ENCODE assay signal across 8 mouse cellular contexts in genomic region chr19:46148372-46148760, GRCm38 (mm10). TPM values are rescaled to one million over a fixed set of nuclear protein-coding genes. Genes with fewer than 3 reads are reported as not detected.
DNase-seq lines count a peak whose midpoint lies in the region; ATAC-seq and TF ChIP-seq lines count a peak whose summit lies in the region.

No protein-coding gene starts in this region.

- ATAC-seq in hindbrain, embryonic 15.5 days (ENCODE audit: low FRiP score, low read depth), result peak; percentile 35; the same call in 1 of the 2 replicates
- ATAC-seq in midbrain, embryonic 12.5 days (ENCODE audit: low FRiP score, low read depth), result peak; percentile 39
- no peak for ATAC-seq in erythroid progenitor cell, adult 5-6 weeks (replicated peaks; ENCODE audit: low FRiP score, poor library complexity, severe bottlenecking)

- TF ChIP-seq CTCF in MEL (IDR thresholded peaks at IDR 0.05 in 2 of 3, conservative IDR thresholded peaks at IDR 0.05 in 1 of 3; ENCODE audit: control insufficient read depth in 1 of 3, insufficient read depth in 1 of 3, low read depth in 2 of 3, low read length in 3 of 3, poor library complexity in 1 of 3, severe bottlenecking in 1 of 3), result no peak
- no peak for TF ChIP-seq CTCF in small intestine, adult 2 months (IDR thresholded peaks at IDR 0.05; ENCODE audit: extremely low read depth, insufficient read length, insufficient replicate concordance, low read depth, low read length)

- no peak for TF ChIP-seq POLR2A in MEL (IDR thresholded peaks at IDR 0.05; ENCODE audit: control insufficient read depth in 1 of 2, insufficient read depth in 1 of 2, low read depth in 1 of 2, low read length in 2 of 2, poor library complexity in 1 of 2)
- TF ChIP-seq POLR2A in small intestine, adult 2 months (IDR thresholded peaks at IDR 0.05; ENCODE audit: low read depth, low read length), result no peak

- peak; percentile 97 for DNase-seq in MEL (ENCODE audit: low read depth, low spot score)
- peak; percentile 92 for DNase-seq in gastrocnemius, adult 18-20 months (ENCODE audit: low spot score)
- DNase-seq in limb, embryonic 10.5 days (ENCODE audit: low spot score), result peak; percentile 92

- no peak for TF ChIP-seq RAD21 in MEL (IDR thresholded peaks at IDR 0.05; ENCODE audit: low read depth, low read length)

- peaks cover 10% of the 10 kb centered on the region for H3K79me2 ChIP-seq in MEL (ENCODE audit: control insufficient read depth, insufficient read depth, low read length, poor library complexity)

- H3K4me3 ChIP-seq in MEL (ENCODE audit: control insufficient read depth in 1 of 2, insufficient read depth in 1 of 2, low read depth in 2 of 2, low read length in 2 of 2), result peak overlapping the region; percentile 66 to 77
- peak overlapping the region; percentile 51 for H3K4me3 ChIP-seq in brown adipose tissue, adult 24 weeks (ENCODE audit: insufficient read depth, low read depth, low read length)
- H3K4me3 ChIP-seq in hindbrain, embryonic 15.5 days, result peak overlapping the region; percentile 53
- peak overlapping the region; percentile 69 for H3K4me3 ChIP-seq in limb, embryonic 10.5 days
- peak overlapping the region; percentile 52 for H3K4me3 ChIP-seq in midbrain, embryonic 12.5 days
- peak overlapping the region; percentile 58 for H3K4me3 ChIP-seq in small intestine, adult 2 months (ENCODE audit: low read depth, low read length)

- H3K27ac ChIP-seq in MEL (ENCODE audit: control insufficient read depth, low read depth, low read length), result no peak overlapping the region
- H3K27ac ChIP-seq in brown adipose tissue, adult 24 weeks (replicated peaks; ENCODE audit: low read depth, low read length), result no peak overlapping the region
- H3K27ac ChIP-seq in hindbrain, embryonic 15.5 days (replicated peaks), result no peak overlapping the region
- H3K27ac ChIP-seq in limb, embryonic 10.5 days, result peak overlapping the region; percentile 46; the same call in 1 of the 2 replicates
- H3K27ac ChIP-seq in midbrain, embryonic 12.5 days (replicated peaks), result no peak overlapping the region
- no peak overlapping the region for H3K27ac ChIP-seq in small intestine, adult 2 months (ENCODE audit: insufficient read depth, low read depth, low read length)

- H3K4me1 ChIP-seq in MEL (ENCODE audit: control insufficient read depth in 1 of 2, insufficient read depth in 2 of 2, low read length in 2 of 2), result peaks cover 0 to 7% of the 10 kb centered on the region in 2 experiments
- peaks cover 2% of the 10 kb centered on the region; the same call in 1 of the 2 replicates for H3K4me1 ChIP-seq in brown adipose tissue, adult 24 weeks (ENCODE audit: control insufficient read depth, insufficient read depth, insufficient read length, low read length)
- peaks cover 26% of the 10 kb centered on the region for H3K4me1 ChIP-seq in hindbrain, embryonic 15.5 days (replicated peaks)
- peaks cover 38% of the 10 kb centered on the region for H3K4me1 ChIP-seq in limb, embryonic 10.5 days
- peaks cover 21% of the 10 kb centered on the region for H3K4me1 ChIP-seq in midbrain, embryonic 12.5 days
- H3K4me1 ChIP-seq in small intestine, adult 2 months (ENCODE audit: control insufficient read depth, insufficient read depth, insufficient read length, low read length), result peaks cover 12% of the 10 kb centered on the region

- peak overlapping the region; percentile 99 for H3K4me2 ChIP-seq in hindbrain, embryonic 15.5 days
- H3K4me2 ChIP-seq in midbrain, embryonic 12.5 days (replicated peaks), result peak overlapping the region; percentile 87

- H3K9me3 ChIP-seq in MEL (replicated peaks; ENCODE audit: insufficient read depth, low read length), result no peaks in the 10 kb centered on the region
- no peaks in the 10 kb centered on the region for H3K9me3 ChIP-seq in hindbrain, embryonic 15.5 days
- H3K9me3 ChIP-seq in limb, embryonic 10.5 days (replicated peaks), result no peaks in the 10 kb centered on the region
- H3K9me3 ChIP-seq in midbrain, embryonic 12.5 days, result no peaks in the 10 kb centered on the region

- 0% methylated on average over 24 of the region's 27 CpGs for WGBS in hindbrain, embryonic 15.5 days
- WGBS in limb, embryonic 10.5 days, result under 1% methylated on average over 26 of the region's 27 CpGs
- WGBS in midbrain, embryonic 12.5 days, result under 1% methylated on average over 25 of the region's 27 CpGs
- WGBS in small intestine, adult 2 months, result under 1% methylated on average over 26 of the region's 27 CpGs

- H3K9ac ChIP-seq in MEL (ENCODE audit: control insufficient read depth, low read depth, low read length, poor library complexity, severe bottlenecking), result peak overlapping the region; percentile 46
- H3K9ac ChIP-seq in hindbrain, embryonic 15.5 days, result peak overlapping the region; percentile 27
- 0 out of 2 replicates have a peak overlapping the region, but pooled peaks have one; percentile 42 for H3K9ac ChIP-seq in midbrain, embryonic 12.5 days (replicated peaks)

- peaks cover 0 to 6% of the 10 kb centered on the region in 2 experiments; a peak in 2 of 4 replicates for H3K36me3 ChIP-seq in MEL (ENCODE audit: control insufficient read depth in 1 of 2, insufficient read depth in 2 of 2, low read length in 2 of 2)
- H3K36me3 ChIP-seq in hindbrain, embryonic 15.5 days, result no peaks in the 10 kb centered on the region
- no peaks in the 10 kb centered on the region for H3K36me3 ChIP-seq in limb, embryonic 10.5 days
- H3K36me3 ChIP-seq in midbrain, embryonic 12.5 days, result no peaks in the 10 kb centered on the region
- H3K36me3 ChIP-seq in small intestine, adult 2 months (ENCODE audit: control insufficient read depth, insufficient read depth, low read length), result no peaks in the 10 kb centered on the region

- H3K27me3 ChIP-seq in MEL (ENCODE audit: control insufficient read depth in 1 of 2, insufficient read depth in 2 of 2, low read length in 2 of 2), result peaks cover 4 to 10% of the 10 kb centered on the region in 2 experiments
- H3K27me3 ChIP-seq in hindbrain, embryonic 15.5 days, result peaks cover 75% of the 10 kb centered on the region
- H3K27me3 ChIP-seq in limb, embryonic 10.5 days (ENCODE audit: low read depth, poor library complexity, severe bottlenecking), result peaks cover 77% of the 10 kb centered on the region
- peaks cover 76% of the 10 kb centered on the region for H3K27me3 ChIP-seq in midbrain, embryonic 12.5 days
- H3K27me3 ChIP-seq in small intestine, adult 2 months (ENCODE audit: control insufficient read depth, insufficient read depth, low read length), result peaks cover 48% of the 10 kb centered on the region

- no peak for TF ChIP-seq EP300 in MEL (IDR thresholded peaks at IDR 0.05; ENCODE audit: low read depth in 1 of 2, low read length in 2 of 2)

TF ChIP-seq in MEL, 35 proteins besides CTCF, POLR2A, EP300 and RAD21 (continues in another document):
- no peak for TF ChIP-seq MYB (IDR thresholded peaks at IDR 0.05; ENCODE audit: low read depth, low read length)
- 0 out of 2 replicates have a peak, but pooled peaks have one; percentile 15 for TF ChIP-seq TBP (IDR thresholded peaks at IDR 0.05; ENCODE audit: low read depth, low read length)
- peak; percentile 100 for TF ChIP-seq MXI1 (IDR thresholded peaks at IDR 0.05; ENCODE audit: low read depth, low read length)

RNA-seq across cellular contexts. Expression of gene Pitx3, which starts 0.2 kb away (rescaled TPM):
- 0.08 and 0.10 TPM in 2 replicates for total RNA-seq in MEL (2012; rRNA removed)
- polyA plus RNA-seq in MEL (2012; ENCODE audit: insufficient read depth in 1 of 2, insufficient read length in 2 of 2, low read depth in 1 of 2, low replicate concordance in 2 of 2, missing spikeins in 1 of 2), result under 1 TPM in 1 of 2 experiments, not detected in 1; 0.28 TPM
- not detected in 2 replicates for polyA plus RNA-seq in brown adipose tissue, adult 24 weeks (2012; ENCODE audit: insufficient read depth, insufficient read length, missing spikeins)
- total RNA-seq in gastrocnemius, adult 18-20 months (2021), result 10 to 100 TPM in 1 of 2 experiments, 1 to 10 TPM in 1; 4.4 to 10.7 TPM
- polyA plus RNA-seq in hindbrain, embryonic 15.5 days (2015; fragmentation: Nextera tagmentation; extraction: Ambion mirVana), result 0.30 and 0.39 TPM in 2 replicates
- polyA plus RNA-seq in limb, embryonic 10.5 days (2016; fragmentation: Nextera tagmentation; extraction: Ambion mirVana), result 0.59 and 2.1 TPM in 2 replicates
- 4.0 and 4.2 TPM in 2 replicates for polyA plus RNA-seq in midbrain, embryonic 12.5 days (2016; fragmentation: Nextera tagmentation; extraction: Ambion mirVana)
- polyA plus RNA-seq in small intestine, adult 2 months (2012; rRNA removed), result not detected in 2 replicates
- not detected in 2 replicates for total RNA-seq in erythroid progenitor cell, adult 5-6 weeks (2015; ENCODE audit: low replicate concordance)
- total RNA-seq in erythroid progenitor cell, adult 5-6 weeks (2017; ENCODE audit: low replicate concordance), result not detected in 2 replicates

RNA-seq across cellular contexts. Expression of gene Gbf1, which starts 3.9 kb away (rescaled TPM):
- total RNA-seq in MEL (2012; rRNA removed), result 20.1 and 23.7 TPM in 2 replicates
- 100 to 1,000 TPM in 1 of 2 experiments, 10 to 100 TPM in 1; 54.1 to 400 TPM for polyA plus RNA-seq in MEL (2012; ENCODE audit: insufficient read depth in 1 of 2, insufficient read length in 2 of 2, low read depth in 1 of 2, low replicate concordance in 2 of 2, missing spikeins in 1 of 2)
- 21.7 and 24.9 TPM in 2 replicates for polyA plus RNA-seq in brown adipose tissue, adult 24 weeks (2012; ENCODE audit: insufficient read depth, insufficient read length, missing spikeins)
- 10 to 100 TPM; 45.6 to 47.6 TPM for total RNA-seq in gastrocnemius, adult 18-20 months (2021)
- polyA plus RNA-seq in hindbrain, embryonic 15.5 days (2015; fragmentation: Nextera tagmentation; extraction: Ambion mirVana), result 71.1 and 81.0 TPM in 2 replicates
- 39.5 and 47.8 TPM in 2 replicates for polyA plus RNA-seq in limb, embryonic 10.5 days (2016; fragmentation: Nextera tagmentation; extraction: Ambion mirVana)
- polyA plus RNA-seq in midbrain, embryonic 12.5 days (2016; fragmentation: Nextera tagmentation; extraction: Ambion mirVana), result 69.9 and 74.9 TPM in 2 replicates
- 77.6 and 146 TPM in 2 replicates for polyA plus RNA-seq in small intestine, adult 2 months (2012; rRNA removed)
- total RNA-seq in erythroid progenitor cell, adult 5-6 weeks (2015; ENCODE audit: low replicate concordance), result 28.8 and 30.6 TPM in 2 replicates
- total RNA-seq in erythroid progenitor cell, adult 5-6 weeks (2017; ENCODE audit: low replicate concordance), result 11.4 and 22.2 TPM in 2 replicates

RNA-seq across cellular contexts. Expression of gene Elovl3, which starts 16.7 kb away (rescaled TPM):
- total RNA-seq in MEL (2012; rRNA removed), result 1.2 and 1.4 TPM in 2 replicates
- polyA plus RNA-seq in MEL (2012; ENCODE audit: insufficient read depth in 1 of 2, insufficient read length in 2 of 2, low read depth in 1 of 2, low replicate concordance in 2 of 2, missing spikeins in 1 of 2), result 1 to 10 TPM in 1 of 2 experiments, not detected in 1; 2.3 TPM
- 35.1 and 159 TPM in 2 replicates for polyA plus RNA-seq in brown adipose tissue, adult 24 weeks (2012; ENCODE audit: insufficient read depth, insufficient read length, missing spikeins)
- under 1 TPM in 1 of 2 experiments, not detected in 1; 0.26 TPM for total RNA-seq in gastrocnemius, adult 18-20 months (2021)
- 0.08 TPM in 1 of 2 replicates, not detected in the other for polyA plus RNA-seq in hindbrain, embryonic 15.5 days (2015; fragmentation: Nextera tagmentation; extraction: Ambion mirVana)
- polyA plus RNA-seq in limb, embryonic 10.5 days (2016; fragmentation: Nextera tagmentation; extraction: Ambion mirVana), result 0.13 TPM in 1 of 2 replicates, not detected in the other
- polyA plus RNA-seq in midbrain, embryonic 12.5 days (2016; fragmentation: Nextera tagmentation; extraction: Ambion mirVana), result 0.24 and 0.39 TPM in 2 replicates
- polyA plus RNA-seq in small intestine, adult 2 months (2012; rRNA removed), result not detected in 2 replicates
- not detected in 2 replicates for total RNA-seq in erythroid progenitor cell, adult 5-6 weeks (2015; ENCODE audit: low replicate concordance)
- total RNA-seq in erythroid progenitor cell, adult 5-6 weeks (2017; ENCODE audit: low replicate concordance), result not detected in 2 replicates
